Mouse (Mus musculus) layer of hippocampus, adult 18-20 months (tissue): Measurements from ENCODE around the gene Tmem125. TPM values are rescaled to one million over a fixed set of nuclear protein-coding genes. Genes with fewer than 3 reads are reported as not detected.
A peak's percentile ranks its signal among the peaks of the same experiment; 100 is the strongest.
"Not testable (repeated sequence)": the region's sequence is repeated elsewhere in the genome, so short reads cannot be mapped to it uniquely, and the experiment has no call there.

ENCODE experiments used
- DNase-seq, 2 experiments: peaks; one replicate each; pipeline ENCODE4 v3.0.0; 2022; ENCODE audit warnings: low spot score in 2 of 2
- total RNA-seq, 2 experiments: library from RNA; stranded (reverse); gene quantifications; 2 replicates each; pipeline ENCODE4 v1.2.3; 2021

The Tmem125 gene
- total RNA-seq, 2 experiments from 2014 or later = 6.7 to 7.1 TPM

DNA sequence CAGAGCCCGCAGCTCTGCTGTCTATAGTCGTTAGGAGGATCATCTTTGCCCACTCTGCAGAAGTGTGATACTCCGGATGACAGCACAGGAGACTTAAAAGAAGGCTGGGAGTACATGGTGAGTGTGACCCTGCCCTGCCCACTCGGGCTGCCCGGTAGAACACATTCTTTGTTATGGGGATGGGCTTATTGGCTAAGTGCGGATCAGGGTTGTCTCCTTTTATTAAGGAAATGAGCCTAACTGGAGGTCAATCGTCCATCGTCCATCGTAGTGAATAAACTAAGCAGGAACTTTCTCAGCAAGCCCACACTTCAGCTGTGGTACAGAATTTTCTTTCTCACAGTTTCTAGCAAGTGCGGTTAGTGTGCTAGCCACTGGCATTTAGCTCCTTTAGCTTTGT is 3.9 kb downstream of the Tmem125 start:
- DNase-seq = no peak

GRCm38 (mm10) chr4:118537801-118538200 is 6.0 kb downstream of the Tmem125 start:
- DNase-seq = no peak

DNA sequence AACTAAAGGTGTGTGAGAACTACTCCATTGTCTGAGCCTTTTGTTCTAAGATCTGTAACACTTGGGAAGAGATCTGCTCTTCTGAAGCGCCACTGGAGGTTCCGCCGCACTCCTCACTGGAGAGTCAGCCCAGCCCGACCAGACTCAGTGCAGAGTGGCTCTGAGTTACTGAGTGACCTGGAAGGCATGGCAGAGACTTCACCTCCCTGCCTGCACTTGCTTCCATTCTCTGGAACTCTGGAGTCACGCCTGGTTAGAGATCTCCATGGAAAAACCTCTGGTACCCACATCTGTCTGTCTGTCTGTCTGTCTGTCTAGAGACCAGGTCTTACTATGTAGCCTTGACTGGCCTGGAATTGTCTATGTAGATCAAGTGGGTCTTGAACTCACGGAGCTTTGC is 8.2 kb downstream of the Tmem125 start:
- DNase-seq = no peak

DNA sequence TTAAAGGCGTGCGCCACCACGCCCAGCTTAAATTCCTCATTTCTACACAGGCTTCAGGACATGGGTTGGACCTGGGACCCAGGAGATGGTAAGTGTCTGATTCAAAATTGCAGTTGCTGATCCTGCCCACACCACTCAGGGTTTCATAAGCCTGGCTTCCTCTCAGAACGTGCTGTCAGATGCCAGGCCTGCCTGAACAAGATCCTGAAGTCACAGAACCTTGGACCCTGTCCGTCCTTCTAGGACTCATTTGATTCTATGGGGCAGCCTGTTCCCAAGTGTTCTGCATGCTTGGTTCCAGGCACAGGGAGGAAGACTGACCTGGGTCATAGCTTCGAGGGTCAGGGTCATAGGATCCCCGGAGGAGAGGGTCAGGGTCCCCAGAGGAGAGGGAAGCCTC is 10.2 kb downstream of the Tmem125 start:
- no peak for DNase-seq

DNA sequence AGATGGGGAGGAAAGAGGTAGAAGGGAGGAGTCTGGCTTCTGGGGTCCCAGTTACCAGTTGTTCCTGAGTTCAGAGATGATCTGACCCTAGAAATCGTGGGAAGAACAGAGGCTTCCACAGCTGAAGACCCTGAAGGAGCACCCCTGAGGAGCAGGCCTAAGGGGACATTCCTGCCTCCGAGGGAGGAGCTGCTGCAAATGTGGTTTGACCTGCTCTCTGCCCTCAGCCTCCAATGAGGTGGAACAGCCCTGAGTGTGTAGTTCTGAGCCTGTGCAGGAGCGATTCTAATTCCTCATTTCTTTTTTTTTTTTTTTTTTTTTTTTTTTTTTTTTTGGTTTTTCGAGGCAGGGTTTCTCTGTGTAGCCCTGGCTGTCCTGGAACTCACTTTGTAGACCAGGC is 10.7 kb downstream of the Tmem125 start:
- no peak for DNase-seq

GRCm38 (mm10) chr4:118532663-118533062 is 11.2 kb downstream of the Tmem125 start:
- DNase-seq = no peak

DNA sequence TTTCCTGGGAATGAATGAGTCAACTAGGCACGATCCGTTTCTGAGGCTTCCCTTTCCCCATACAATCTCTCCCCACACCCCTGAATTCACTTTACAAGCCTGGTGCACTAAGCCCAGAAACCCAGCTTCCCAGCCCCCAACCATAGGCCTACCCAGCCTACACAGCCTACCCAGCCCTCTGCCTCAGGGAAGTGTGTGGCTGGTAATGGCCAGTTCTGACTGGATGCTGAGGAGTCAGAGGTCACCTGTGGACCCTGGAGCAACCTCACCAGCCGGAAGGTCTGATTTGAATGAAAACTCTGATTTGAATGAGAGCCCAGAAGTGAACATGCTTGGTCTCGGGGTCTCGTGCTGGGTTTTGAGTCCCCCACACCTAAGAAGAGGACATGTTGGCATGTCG is 16.1 kb downstream of the Tmem125 start:
- no peak for DNase-seq

- no peak for DNase-seq
Observed at GRCm38 (mm10) chr4:118527335-118527681, 16.5 kb downstream of the Tmem125 start.

GRCm38 (mm10) chr4:118526408-118527334 is 17.2 kb downstream of the Tmem125 start, which contains the start of gene 2610528J11Rik:
Gene 2610528J11Rik, plus strand, starts transcription at chr4:118526999.
- DNase-seq = no peak

- no peak for DNase-seq
Observed at GRCm38 (mm10) chr4:118525779-118526178, 18.1 kb downstream of the Tmem125 start.

GRCm38 (mm10) chr4:118523976-118524375 is 19.9 kb downstream of the Tmem125 start:
- peak in 1 of 2 experiments; percentile 34 for DNase-seq

GRCm38 (mm10) chr4:118522248-118522647 is 21.6 kb downstream of the Tmem125 start:
- DNase-seq = no peak

DNA sequence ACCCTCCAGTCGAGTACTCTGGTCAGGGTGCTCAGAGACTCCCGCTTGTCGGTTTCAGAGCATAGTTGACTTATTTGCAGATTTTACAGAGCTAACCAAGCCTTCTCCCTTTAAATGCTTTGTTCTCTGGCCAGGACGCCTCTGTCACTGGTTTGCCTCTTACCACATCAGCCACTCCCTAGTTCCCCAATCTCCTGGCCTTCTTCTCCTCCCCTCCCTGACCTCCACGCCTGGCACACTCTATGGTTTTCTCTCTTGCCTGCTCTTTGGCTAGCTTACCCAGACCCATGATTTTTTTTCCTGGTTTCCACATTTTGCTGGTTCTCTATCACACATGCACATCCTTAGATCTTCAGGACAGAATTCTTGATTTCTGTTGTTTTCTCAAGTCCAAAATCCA is 25.6 kb downstream of the Tmem125 start:
- no peak for DNase-seq

DNA sequence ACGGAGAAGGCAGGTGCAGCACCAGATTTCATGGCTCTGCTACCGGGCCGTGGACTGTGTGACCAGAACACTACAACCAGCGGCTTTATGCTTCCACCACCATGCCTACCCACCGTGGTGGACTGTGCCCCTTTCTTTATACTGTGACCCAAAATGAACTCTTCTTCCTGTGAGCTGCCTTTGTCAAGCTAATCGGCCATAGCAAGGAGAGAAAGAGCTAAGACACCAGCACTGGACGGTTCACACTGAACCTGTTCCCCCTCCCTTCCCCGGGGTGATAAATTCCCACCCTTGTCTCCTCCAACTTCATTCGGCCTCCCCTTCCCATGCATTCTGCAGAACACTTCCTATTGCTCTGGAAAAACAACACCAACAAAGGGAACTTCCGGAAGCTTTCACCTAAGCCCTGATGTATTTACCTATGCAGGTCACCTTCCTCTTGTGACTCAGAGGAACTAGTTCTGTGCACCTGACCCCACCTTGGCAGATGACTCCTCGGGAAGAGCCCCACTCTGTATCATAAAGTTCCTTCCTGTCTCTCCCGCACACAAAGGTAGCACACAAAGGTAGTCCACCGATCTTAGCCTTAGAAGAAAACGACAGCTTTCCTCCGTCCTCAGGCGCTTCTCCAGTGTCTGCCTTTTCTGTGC is 26.2 kb downstream of the Tmem125 start:
- DNase-seq = no peak

GRCm38 (mm10) chr4:118516699-118517496 is 26.9 kb downstream of the Tmem125 start:
- no peak for DNase-seq

DNA sequence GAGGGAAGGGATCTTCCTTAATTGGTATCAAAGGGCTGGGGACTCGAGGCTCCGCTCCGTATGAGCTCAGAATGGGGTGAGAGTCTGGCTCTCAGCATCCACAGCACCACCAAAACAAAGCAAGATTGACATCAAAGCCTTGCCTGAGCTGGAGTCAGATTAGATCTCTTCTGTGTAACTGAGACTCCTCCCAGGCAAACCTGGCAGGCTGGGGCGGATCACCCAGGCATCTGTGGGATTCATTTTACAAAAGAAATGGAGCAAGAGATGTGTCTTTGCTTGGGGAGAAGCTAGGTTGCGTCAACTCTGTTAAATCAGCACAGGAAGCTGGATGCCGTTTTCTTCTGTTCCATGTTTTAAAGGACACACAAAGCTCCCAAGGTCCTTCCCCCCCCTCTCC is 34.8 kb downstream of the Tmem125 start:
- DNase-seq = peak in 1 of 2 experiments; percentile 14

DNA sequence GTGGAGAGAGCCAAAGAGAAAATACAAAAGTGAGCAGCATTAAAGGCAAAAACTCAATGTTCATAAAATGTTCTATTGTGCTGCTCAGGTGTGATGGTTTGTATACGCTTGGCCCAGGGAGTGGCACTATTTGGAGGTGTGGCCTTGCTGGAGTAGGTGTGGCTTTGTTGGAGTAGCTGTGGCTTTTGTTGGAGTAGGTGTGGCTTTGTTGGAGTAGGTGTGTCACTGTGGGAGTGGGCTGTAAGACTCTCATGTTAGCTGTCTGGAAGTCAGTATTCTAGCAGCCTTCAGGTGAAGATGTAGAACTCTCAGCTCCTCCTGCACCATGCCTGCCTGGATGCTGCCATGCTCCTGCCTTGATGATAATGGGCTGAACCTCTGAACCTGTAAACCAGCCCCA is 36.7 kb downstream of the Tmem125 start:
- DNase-seq = not testable (repeated sequence)

GRCm38 (mm10) chr4:118505551-118505950 is 38.3 kb downstream of the Tmem125 start:
- no peak for DNase-seq

GRCm38 (mm10) chr4:118500792-118501191 is 43.1 kb downstream of the Tmem125 start:
- DNase-seq = no peak

DNA sequence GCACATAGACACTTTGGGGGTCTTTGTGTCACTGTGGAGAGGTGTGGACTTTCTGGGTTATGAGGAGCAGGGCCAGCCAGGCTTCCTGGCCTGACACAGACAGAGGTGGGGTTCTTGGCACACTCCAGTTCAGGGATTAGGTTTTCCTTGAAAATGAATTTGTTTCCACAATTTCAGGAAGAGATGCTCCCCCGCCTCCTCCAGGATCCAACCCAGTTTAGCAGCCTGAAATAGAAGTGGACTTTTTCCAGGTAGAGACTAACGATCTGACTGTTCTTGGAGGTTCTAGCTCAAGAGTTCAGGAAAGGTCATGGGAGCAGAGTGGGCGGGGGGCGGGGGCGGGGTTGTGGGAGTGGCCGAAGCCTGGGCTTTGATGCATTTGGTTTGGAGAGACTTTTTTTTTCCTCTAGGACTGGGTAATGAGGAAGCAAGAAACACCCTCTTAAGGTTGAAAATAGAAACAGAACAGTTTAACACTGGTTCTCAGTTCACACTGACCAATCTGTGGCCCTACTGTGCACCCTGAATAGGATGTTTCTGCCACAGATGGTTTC is 43.6 kb downstream of the Tmem125 start:
- DNase-seq = no peak
